Comparison of ENCODE assay signal across 16 mouse cellular contexts in the genomic region with DNA sequence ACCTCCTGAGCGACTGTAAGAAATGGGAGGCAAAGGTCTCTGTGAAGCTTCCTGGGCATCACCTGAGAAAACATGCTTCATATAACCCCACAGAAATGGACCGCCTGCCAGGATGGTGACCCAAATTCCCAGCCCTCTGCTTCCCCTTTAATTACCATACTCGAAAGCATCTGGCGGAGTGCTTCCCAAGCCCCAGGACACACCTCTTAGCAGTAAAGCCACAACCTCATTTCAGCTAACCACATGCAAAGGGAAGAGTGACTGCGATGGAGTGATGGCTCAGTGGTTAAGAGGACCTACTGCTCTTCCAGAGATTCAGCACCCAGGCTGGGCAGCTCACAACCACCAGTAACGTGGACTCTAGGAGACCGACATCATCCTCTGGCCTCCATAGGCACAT.
"Had no signal": no experiment of that assay in that cellular context is flagged by ENCODE, and none has a peak within 500 bp of the region (broad histone marks: within the 10 kb centered on the region; RNA-seq: fewer than 3 reads in every experiment).

No protein-coding gene starts in this region.

- DNase-seq: kidney, adult 2 months; kidney, postnatal 25 days; liver; liver, embryonic 13.5 days; liver, postnatal 0 days; lung, postnatal 14 days; right cerebral cortex, postnatal 25 days; thymus, postnatal 25 days had no signal

- H3K4me1 ChIP-seq: intestine, embryonic 15.5 days; liver, embryonic 13.5 days had no signal

- H3K9me3 ChIP-seq: intestine, embryonic 15.5 days; kidney, embryonic 15.5 days; limb, embryonic 12.5 days; liver, embryonic 13.5 days; lung, embryonic 15.5 days; midbrain, embryonic 13.5 days; neural tube, embryonic 15.5 days had no signal

- H3K27ac ChIP-seq: intestine, embryonic 15.5 days; kidney, embryonic 15.5 days; left cerebral cortex, adult 2 months; limb, embryonic 12.5 days; liver, embryonic 13.5 days; lung, embryonic 15.5 days; macrophage; midbrain, embryonic 13.5 days; neural tube, embryonic 15.5 days had no signal

- ATAC-seq: intestine, embryonic 15.5 days; liver, postnatal 0 days; midbrain, embryonic 13.5 days had no signal

- H3K36me3 ChIP-seq: intestine, embryonic 15.5 days; kidney, embryonic 15.5 days; limb, embryonic 12.5 days; liver, embryonic 13.5 days; lung, embryonic 15.5 days; midbrain, embryonic 13.5 days; neural tube, embryonic 15.5 days had no signal

- H3K4me3 ChIP-seq: intestine, embryonic 15.5 days; kidney, embryonic 15.5 days; left cerebral cortex, adult 2 months; limb, embryonic 12.5 days; liver, embryonic 13.5 days; lung, embryonic 15.5 days; midbrain, embryonic 13.5 days; neural tube, embryonic 15.5 days had no signal

- H3K27me3 ChIP-seq: intestine, embryonic 15.5 days; kidney, embryonic 15.5 days; limb, embryonic 12.5 days; liver, embryonic 13.5 days; lung, embryonic 15.5 days; midbrain, embryonic 13.5 days; neural tube, embryonic 15.5 days had no signal
